Mouse (Mus musculus) heart, postnatal 0 days (tissue): ENCODE results near the gene Cry2. TPM values are rescaled to one million over a fixed set of nuclear protein-coding genes. Genes with fewer than 3 reads are reported as not detected.

Source experiments
- ATAC-seq: fragments of 200-750 bp; cut with Nextera tagmentation; 2 replicates; pipeline ENCODE4 v1.8.0; 2017; ENCODE audit warnings: low read depth, moderate number of reproducible peaks, moderate library complexity; ENCODE audit not compliant: insufficient read depth
- DNase-seq: peaks from one replicate; pipeline ENCODE4 v3.0.0-alpha.2; 2016; ENCODE audit warnings: low spot score
- H3K27ac ChIP-seq: fragments of 300-500 bp; sonication (generic); 2 replicates; pipeline ENCODE4 v1.5.1; 2014; ENCODE audit warnings: low read depth, mild to moderate bottlenecking
- H3K27me3 ChIP-seq: fragments of 300-500 bp; sonication (generic); 2 replicates; pipeline ENCODE4 v1.6.1; 2014; ENCODE audit warnings: low read length, mixed read lengths; ENCODE audit not compliant: control insufficient read depth, insufficient read depth
- H3K36me3 ChIP-seq: fragments of 300-500 bp; sonication (generic); replicated peaks from 2 replicates; pipeline ENCODE4 v1.6.1; 2014; ENCODE audit warnings: low read length, mixed read lengths; ENCODE audit not compliant: control insufficient read depth, insufficient read depth
- H3K4me1 ChIP-seq: fragments of 300-500 bp; sonication (generic); 2 replicates; pipeline ENCODE4 v1.6.1; 2014; ENCODE audit warnings: antibody characterized with exemption; ENCODE audit not compliant: control insufficient read depth, insufficient read depth
- H3K4me2 ChIP-seq: fragments of 300-500 bp; sonication (generic); 2 replicates; pipeline ENCODE4 v1.6.1; 2014; ENCODE audit warnings: low read depth, mild to moderate bottlenecking, low read length, moderate library complexity
- H3K4me3 ChIP-seq: fragments of 300-500 bp; sonication (generic); 2 replicates; pipeline ENCODE4 v1.5.1; 2014; ENCODE audit warnings: low read depth, low read length
- H3K9ac ChIP-seq: fragments of 300-500 bp; sonication (generic); replicated peaks from 2 replicates; pipeline ENCODE4 v1.6.1; 2014; ENCODE audit warnings: low read depth, low read length, mixed read lengths
- H3K9me3 ChIP-seq: fragments of 300-500 bp; sonication (generic); replicated peaks from 2 replicates; pipeline ENCODE4 v1.6.1; 2016; ENCODE audit warnings: low read length; ENCODE audit not compliant: control insufficient read depth
- CTCF ChIP-seq: IDR thresholded peaks from 2 replicates; pipeline ENCODE4 v1.5.1; 2016; ENCODE audit warnings: antibody characterized with exemption, control low read depth, low read depth
- EP300 ChIP-seq: IDR thresholded peaks from 2 replicates; pipeline ENCODE4 v1.6.1; 2016; ENCODE audit warnings: antibody characterized with exemption, low read depth
- WGBS: fragments of 180-500 bp; shearing (Covaris S2); extraction: QIAGEN DNeasy Blood & Tissue Kit; methylation state at CpG from one replicate; pipeline ENCODE4 v1.1.7; 2014; 5-methylcytosine and 5-hydroxymethylcytosine counted together
- polyA plus RNA-seq: library from polyadenylated mRNA; unstranded; fragments of >200 nt; fragmentation: Nextera tagmentation; extraction: Ambion mirVana; gene quantifications from 2 replicates; pipeline ENCODE4 v1.2.1, GENCODE M21; 2015
- total RNA-seq: library from RNA; depleted of rRNA; stranded (reverse); fragments of >200 nt; gene quantifications from 2 replicates; pipeline ENCODE4 v1.2.3, GENCODE M21; 2014; ENCODE audit warnings: low replicate concordance

The Cry2 gene
- total and polyA plus RNA-seq, 2 experiments from 2014 or later: 9.5 to 17.3 TPM

- WGBS: 80% methylated on average over 17 of the region's 17 CpGs
- H3K36me3 ChIP-seq: peaks cover 61% of the 10 kb centered on the region
- ATAC-seq (no peak), DNase-seq (no peak)
- no peaks in the 10 kb centered on the region for H3K9me3 ChIP-seq
- H3K9ac ChIP-seq: no peak overlapping the region
- no peaks in the 10 kb centered on the region for H3K27me3 ChIP-seq
- H3K4me2 ChIP-seq: no peak overlapping the region
- no peak for TF ChIP-seq CTCF
- TF ChIP-seq EP300: no peak
- no peak overlapping the region for H3K27ac ChIP-seq
- H3K4me1 ChIP-seq: peaks cover 9% of the 10 kb centered on the region; the same call in 1 of the 2 replicates
- no peak overlapping the region for H3K4me3 ChIP-seq
Measured at GRCm38 (mm10) chr2:92379783-92380494, 53.9 kb downstream of the Cry2 start.

DNA sequence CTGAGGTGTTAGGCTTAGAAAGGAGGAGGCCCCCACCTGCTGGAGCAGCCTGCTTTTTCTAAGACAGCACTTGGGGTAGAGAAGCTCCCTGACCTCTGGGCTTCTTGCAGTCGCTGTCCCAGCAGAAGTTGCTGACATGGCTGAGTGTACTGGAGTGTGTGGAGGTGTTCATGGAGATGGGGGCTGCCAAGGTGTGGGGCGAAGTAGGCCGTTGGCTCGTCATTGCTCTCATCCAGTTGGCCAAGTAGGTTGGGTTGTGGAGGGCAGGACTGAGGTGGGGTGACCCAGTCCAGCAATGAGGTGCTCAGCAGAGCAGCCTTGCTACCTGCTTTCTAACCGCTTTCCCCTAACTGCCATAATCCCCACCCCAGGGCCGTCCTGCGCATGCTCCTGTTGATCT, 56.5 kb downstream of the Cry2 start:
- Histone ChIP-seq H3K4me2 (no peak overlapping the region), H3K27me3 (peaks cover 2% of the 10 kb centered on the region; the same call in 1 of the 2 replicates), H3K4me1 (peaks cover 13% of the 10 kb centered on the region; the same call in 1 of the 2 replicates), H3K27ac (no peak overlapping the region), H3K9me3 (no peaks in the 10 kb centered on the region), H3K36me3 (peaks cover 53% of the 10 kb centered on the region), H3K4me3 (no peak overlapping the region), H3K9ac (no peak overlapping the region)
- no peak for ATAC-seq
- TF ChIP-seq CTCF: no peak
- no peak for TF ChIP-seq EP300
- 89% methylated on average over 7 of the region's 7 CpGs for WGBS
- DNase-seq: no peak

GRCm38 (mm10) chr2:92376300-92376699, 57.5 kb downstream of the Cry2 start:
- 80% methylated on average over 6 of the region's 6 CpGs for WGBS
- H3K27me3 ChIP-seq: peaks cover 12% of the 10 kb centered on the region
- peak overlapping the region; percentile 98 for H3K4me2 ChIP-seq
- peak overlapping the region; percentile 83; the same call in 1 of the 2 replicates for H3K4me3 ChIP-seq
- H3K9ac ChIP-seq: peak overlapping the region; percentile 87; the same call in 1 of the 2 replicates
- TF ChIP-seq EP300 (no peak), CTCF (no peak)
- no peaks in the 10 kb centered on the region for H3K9me3 ChIP-seq
- DNase-seq (no peak), ATAC-seq (no peak)
- H3K4me1 ChIP-seq: peaks cover 13% of the 10 kb centered on the region; the same call in 1 of the 2 replicates
- H3K27ac ChIP-seq: no peak overlapping the region
- peaks cover 43% of the 10 kb centered on the region for H3K36me3 ChIP-seq

- Histone ChIP-seq H3K4me2 (peak overlapping the region; percentile 98), H3K27ac (peak overlapping the region; percentile 85), H3K27me3 (peaks cover 17% of the 10 kb centered on the region), H3K9me3 (no peaks in the 10 kb centered on the region), H3K4me3 (peak overlapping the region; percentile 83), H3K4me1 (peaks cover 13% of the 10 kb centered on the region; the same call in 1 of the 2 replicates), H3K9ac (peak overlapping the region; percentile 87), H3K36me3 (peaks cover 38% of the 10 kb centered on the region)
- no peak for ATAC-seq
- DNase-seq: no peak
- no peak for TF ChIP-seq CTCF
- TF ChIP-seq EP300: no peak
- 9% methylated on average over 10 of the region's 10 CpGs for WGBS
Measured at GRCm38 (mm10) chr2:92375788-92376187, 58.1 kb downstream of the Cry2 start.

GRCm38 (mm10) chr2:92375099-92375623, 58.7 kb downstream of the Cry2 start:
- Histone ChIP-seq H3K4me1 (peaks cover 16% of the 10 kb centered on the region; the same call in 1 of the 2 replicates), H3K36me3 (peaks cover 31% of the 10 kb centered on the region), H3K4me3 (peak overlapping the region; percentile 83), H3K27ac (peak overlapping the region; percentile 85), H3K4me2 (peak overlapping the region; percentile 98), H3K9me3 (no peaks in the 10 kb centered on the region), H3K9ac (peak overlapping the region; percentile 87), H3K27me3 (peaks cover 23% of the 10 kb centered on the region)
- TF ChIP-seq EP300 (no peak), CTCF (peak; percentile 1; the same call in 1 of the 2 replicates)
- ATAC-seq (peak; percentile 97), DNase-seq (peak; percentile 100)
- WGBS: 0% methylated on average over 29 of the region's 29 CpGs
